Mouse (Mus musculus) limb, embryonic 15.5 days (tissue): ENCODE data around the gene Ctnna2. TPM values are rescaled to one million over a fixed set of nuclear protein-coding genes. Genes with fewer than 3 reads are reported as not detected.

Source experiments
- ATAC-seq: fragments of 200-750 bp; cut with Nextera tagmentation; 2 replicates; pipeline ENCODE4 v1.8.0; 2017; ENCODE audit warnings: low read depth, moderate TSS enrichment; ENCODE audit not compliant: insufficient number of reproducible peaks, low FRiP score, low TSS enrichment
- H3K27ac ChIP-seq: fragments of 300-500 bp; sonication (generic); 2 replicates; pipeline ENCODE4 v1.5.1; 2015; ENCODE audit warnings: moderate library complexity, mild to moderate bottlenecking, inconsistent platforms
- H3K27me3 ChIP-seq: fragments of 300-500 bp; sonication (generic); 2 replicates; pipeline ENCODE4 v1.6.1; 2015; ENCODE audit warnings: inconsistent platforms
- H3K36me3 ChIP-seq: fragments of 300-500 bp; sonication (generic); 2 replicates; pipeline ENCODE4 v1.6.1; 2015; ENCODE audit warnings: inconsistent platforms
- H3K4me1 ChIP-seq: fragments of 300-500 bp; sonication (generic); 2 replicates; pipeline ENCODE4 v1.6.1; 2015; ENCODE audit warnings: inconsistent platforms
- H3K4me2 ChIP-seq: fragments of 300-500 bp; sonication (generic); 2 replicates; pipeline ENCODE4 v1.6.1; 2015; ENCODE audit warnings: mild to moderate bottlenecking, inconsistent platforms
- H3K4me3 ChIP-seq: fragments of 300-500 bp; sonication (generic); 2 replicates; pipeline ENCODE4 v1.5.1; 2015; ENCODE audit warnings: mild to moderate bottlenecking, inconsistent platforms
- H3K9ac ChIP-seq: fragments of 300-500 bp; sonication (generic); 2 replicates; pipeline ENCODE4 v1.6.1; 2015; ENCODE audit warnings: inconsistent platforms
- H3K9me3 ChIP-seq: fragments of 300-500 bp; sonication (generic); 2 replicates; pipeline ENCODE4 v1.6.1; 2016; ENCODE audit warnings: inconsistent platforms
- WGBS: fragments of 180-500 bp; shearing (Covaris S2); methylation state at CpG from one replicate; pipeline ENCODE4 v1.1.7; 2015; 5-methylcytosine and 5-hydroxymethylcytosine counted together
- polyA plus RNA-seq: library from polyadenylated mRNA; unstranded; fragments of >200 nt; fragmentation: Nextera tagmentation; extraction: Ambion mirVana; gene quantifications from 2 replicates; pipeline ENCODE4 v1.2.1, GENCODE M21; 2015

Ctnna2 gene
- polyA plus RNA-seq, 1 experiment from 2014 or later, result 1.2 TPM

DNA sequence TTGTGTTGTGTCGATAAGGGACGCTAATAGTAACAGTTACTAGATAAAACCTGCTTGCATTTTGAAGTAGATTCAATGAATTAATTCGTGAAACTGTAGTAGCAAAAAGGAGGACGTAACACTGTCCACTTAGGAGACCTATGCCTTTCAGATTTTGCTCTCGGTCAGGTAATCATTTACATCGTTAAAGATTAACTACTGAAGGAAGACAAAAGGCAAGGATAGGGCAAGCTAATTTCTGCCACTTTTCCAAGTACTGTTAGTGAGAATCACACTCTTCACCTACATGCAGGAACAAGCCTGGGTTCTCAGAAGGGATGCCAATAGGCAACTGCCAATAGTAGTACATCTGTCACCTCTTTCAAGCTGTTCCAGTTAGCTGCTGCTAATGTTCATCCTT lies 578.7 kb downstream of the Ctnna2 start:
- H3K4me1 ChIP-seq, result no peaks in the 10 kb centered on the region
- H3K27me3 ChIP-seq, result no peaks in the 10 kb centered on the region
- no peak overlapping the region for H3K4me2 ChIP-seq
- H3K9me3 ChIP-seq, result no peaks in the 10 kb centered on the region
- 85% methylated on average over 6 of the region's 6 CpGs for WGBS
- no peak overlapping the region for H3K9ac ChIP-seq
- no peak overlapping the region for H3K4me3 ChIP-seq
- no peak for ATAC-seq
- H3K27ac ChIP-seq, result no peak overlapping the region
- no peaks in the 10 kb centered on the region for H3K36me3 ChIP-seq

- H3K4me1 ChIP-seq, result no peaks in the 10 kb centered on the region
- no peak overlapping the region for H3K9ac ChIP-seq
- WGBS, result 85% methylated on average over 1 of the region's 1 CpGs
- H3K36me3 ChIP-seq, result no peaks in the 10 kb centered on the region
- no peak for ATAC-seq
- H3K27me3 ChIP-seq, result no peaks in the 10 kb centered on the region
- no peak overlapping the region for H3K4me3 ChIP-seq
- no peak overlapping the region for H3K27ac ChIP-seq
- no peak overlapping the region for H3K4me2 ChIP-seq
- H3K9me3 ChIP-seq, result no peaks in the 10 kb centered on the region
Observed at GRCm38 (mm10) chr6:77391663-77392062, 587.8 kb downstream of the Ctnna2 start.

GRCm38 (mm10) chr6:77381309-77381708 lies 598.2 kb downstream of the Ctnna2 start:
- Histone ChIP-seq H3K36me3 (no peaks in the 10 kb centered on the region), H3K27me3 (no peaks in the 10 kb centered on the region), H3K27ac (no peak overlapping the region), H3K9ac (no peak overlapping the region), H3K4me2 (no peak overlapping the region), H3K9me3 (no peaks in the 10 kb centered on the region), H3K4me3 (no peak overlapping the region), H3K4me1 (no peaks in the 10 kb centered on the region)
- no peak for ATAC-seq

- Histone ChIP-seq H3K27ac (no peak overlapping the region), H3K4me2 (no peak overlapping the region), H3K36me3 (no peaks in the 10 kb centered on the region), H3K4me3 (no peak overlapping the region), H3K4me1 (no peaks in the 10 kb centered on the region), H3K9ac (no peak overlapping the region), H3K27me3 (no peaks in the 10 kb centered on the region), H3K9me3 (no peaks in the 10 kb centered on the region)
- ATAC-seq, result no peak
- 50% methylated on average over 5 of the region's 5 CpGs for WGBS
Observed at GRCm38 (mm10) chr6:77373132-77373531, 606.4 kb downstream of the Ctnna2 start.

GRCm38 (mm10) chr6:77371147-77371546 lies 608.4 kb downstream of the Ctnna2 start:
- ATAC-seq, result no peak
- no peak overlapping the region for H3K9ac ChIP-seq
- H3K27ac ChIP-seq, result no peak overlapping the region
- no peaks in the 10 kb centered on the region for H3K36me3 ChIP-seq
- 93% methylated on average over 2 of the region's 2 CpGs for WGBS
- H3K4me1 ChIP-seq, result no peaks in the 10 kb centered on the region
- no peak overlapping the region for H3K4me3 ChIP-seq
- H3K9me3 ChIP-seq, result no peaks in the 10 kb centered on the region
- H3K4me2 ChIP-seq, result no peak overlapping the region
- no peaks in the 10 kb centered on the region for H3K27me3 ChIP-seq

- Histone ChIP-seq H3K27me3 (no peaks in the 10 kb centered on the region), H3K4me2 (no peak overlapping the region), H3K27ac (no peak overlapping the region), H3K4me1 (no peaks in the 10 kb centered on the region), H3K9ac (no peak overlapping the region), H3K4me3 (no peak overlapping the region), H3K9me3 (no peaks in the 10 kb centered on the region), H3K36me3 (no peaks in the 10 kb centered on the region)
- 72% methylated on average over 6 of the region's 6 CpGs for WGBS
- no peak for ATAC-seq
Observed at GRCm38 (mm10) chr6:77358471-77358837, 621.0 kb downstream of the Ctnna2 start.

GRCm38 (mm10) chr6:77357748-77358470 lies 621.6 kb downstream of the Ctnna2 start:
- H3K4me2 ChIP-seq, result no peak overlapping the region
- no peaks in the 10 kb centered on the region for H3K4me1 ChIP-seq
- 69% methylated on average over 9 of the region's 9 CpGs for WGBS
- no peak overlapping the region for H3K4me3 ChIP-seq
- no peaks in the 10 kb centered on the region for H3K36me3 ChIP-seq
- no peak overlapping the region for H3K9ac ChIP-seq
- no peak for ATAC-seq
- H3K27ac ChIP-seq, result no peak overlapping the region
- no peaks in the 10 kb centered on the region for H3K9me3 ChIP-seq
- no peaks in the 10 kb centered on the region for H3K27me3 ChIP-seq

GRCm38 (mm10) chr6:77354826-77355225 lies 624.7 kb downstream of the Ctnna2 start:
- Histone ChIP-seq H3K27ac (no peak overlapping the region), H3K27me3 (no peaks in the 10 kb centered on the region), H3K9ac (no peak overlapping the region), H3K4me2 (no peak overlapping the region), H3K36me3 (no peaks in the 10 kb centered on the region), H3K9me3 (no peaks in the 10 kb centered on the region), H3K4me1 (no peaks in the 10 kb centered on the region), H3K4me3 (no peak overlapping the region)
- 11% methylated on average over 1 of the region's 1 CpGs for WGBS
- no peak for ATAC-seq

DNA sequence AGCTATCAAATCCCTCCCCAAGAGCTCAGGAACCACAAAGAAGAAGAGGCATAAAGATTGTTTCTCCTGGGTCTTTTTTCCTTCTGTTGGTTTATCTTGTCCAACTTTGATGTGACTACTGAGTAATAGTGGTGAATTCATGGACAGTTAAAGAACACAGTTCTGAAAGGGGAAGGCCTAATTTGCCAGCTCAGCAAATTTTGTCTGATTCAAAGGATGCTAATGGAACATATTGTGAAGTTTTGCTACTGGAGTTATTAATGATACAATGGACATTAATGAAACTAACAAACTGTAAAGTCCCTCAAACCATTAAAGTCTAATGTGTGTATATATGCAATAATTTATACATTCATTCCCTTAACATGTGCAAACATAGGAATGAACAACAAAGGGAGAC lies 635.7 kb downstream of the Ctnna2 start:
- Histone ChIP-seq H3K9ac (no peak overlapping the region), H3K36me3 (no peaks in the 10 kb centered on the region), H3K27ac (no peak overlapping the region), H3K27me3 (no peaks in the 10 kb centered on the region), H3K9me3 (no peaks in the 10 kb centered on the region), H3K4me1 (no peaks in the 10 kb centered on the region), H3K4me2 (no peak overlapping the region), H3K4me3 (no peak overlapping the region)
- ATAC-seq, result no peak

DNA sequence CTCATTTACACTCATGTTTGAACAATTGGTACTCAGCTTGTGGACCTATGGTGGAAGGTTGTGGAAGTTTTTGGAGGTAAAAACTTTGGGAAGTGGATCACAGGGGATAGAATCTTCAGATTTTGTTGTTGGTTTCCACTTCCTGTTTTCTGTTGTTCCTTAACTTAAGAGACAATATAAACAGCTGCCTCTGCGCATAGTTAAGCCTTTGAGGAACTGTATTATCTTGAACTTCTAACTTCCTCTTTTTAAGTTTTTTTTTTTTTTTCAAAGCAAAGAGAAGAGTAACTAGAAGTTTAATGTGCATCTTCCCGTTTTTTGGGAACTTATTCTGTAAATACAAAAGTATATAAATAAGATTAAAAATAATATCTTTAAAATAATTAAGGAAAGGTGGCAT lies 644.0 kb downstream of the Ctnna2 start:
- no peak overlapping the region for H3K27ac ChIP-seq
- H3K36me3 ChIP-seq, result no peaks in the 10 kb centered on the region
- H3K4me2 ChIP-seq, result no peak overlapping the region
- H3K9ac ChIP-seq, result no peak overlapping the region
- 84% methylated on average over 2 of the region's 2 CpGs for WGBS
- H3K4me3 ChIP-seq, result no peak overlapping the region
- H3K9me3 ChIP-seq, result no peaks in the 10 kb centered on the region
- H3K27me3 ChIP-seq, result no peaks in the 10 kb centered on the region
- ATAC-seq, result no peak
- H3K4me1 ChIP-seq, result no peaks in the 10 kb centered on the region

GRCm38 (mm10) chr6:77324748-77325147 lies 654.8 kb downstream of the Ctnna2 start:
- Histone ChIP-seq H3K27ac (no peak overlapping the region), H3K4me1 (no peaks in the 10 kb centered on the region), H3K9ac (no peak overlapping the region), H3K27me3 (no peaks in the 10 kb centered on the region), H3K4me3 (no peak overlapping the region), H3K4me2 (no peak overlapping the region), H3K36me3 (no peaks in the 10 kb centered on the region), H3K9me3 (no peaks in the 10 kb centered on the region)
- WGBS, result 55% methylated on average over 3 of the region's 3 CpGs
- no peak for ATAC-seq

- no peak overlapping the region for H3K9ac ChIP-seq
- no peak overlapping the region for H3K4me2 ChIP-seq
- no peak overlapping the region for H3K4me3 ChIP-seq
- WGBS, result 84% methylated on average over 1 of the region's 1 CpGs
- ATAC-seq, result no peak
- H3K4me1 ChIP-seq, result no peaks in the 10 kb centered on the region
- no peaks in the 10 kb centered on the region for H3K27me3 ChIP-seq
- H3K9me3 ChIP-seq, result no peaks in the 10 kb centered on the region
- no peaks in the 10 kb centered on the region for H3K36me3 ChIP-seq
- no peak overlapping the region for H3K27ac ChIP-seq
Observed at GRCm38 (mm10) chr6:77324327-77324726, 655.2 kb downstream of the Ctnna2 start.

DNA sequence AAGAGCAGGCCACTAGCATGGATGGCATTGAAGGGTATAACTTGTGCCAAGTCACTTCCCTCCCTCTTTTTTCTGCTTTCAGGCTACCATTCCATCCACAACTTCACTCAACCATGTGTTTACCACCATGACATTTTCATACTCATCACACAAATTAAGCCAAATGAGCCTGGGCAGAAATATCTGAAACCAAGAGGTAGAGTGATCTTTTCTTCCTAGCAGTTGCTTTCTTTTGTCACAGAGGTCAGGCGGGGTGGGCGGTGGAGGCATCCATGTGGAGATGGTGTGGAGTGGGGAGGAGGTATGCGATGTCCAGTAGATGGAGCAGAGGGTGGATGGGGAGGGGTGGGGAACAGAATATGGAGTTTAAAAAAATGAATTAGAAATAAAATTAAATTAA lies 672.7 kb downstream of the Ctnna2 start:
- H3K9ac ChIP-seq, result no peak overlapping the region
- ATAC-seq, result no peak
- no peak overlapping the region for H3K27ac ChIP-seq
- WGBS, result 87% methylated on average over 3 of the region's 3 CpGs
- no peak overlapping the region for H3K4me2 ChIP-seq
- H3K36me3 ChIP-seq, result no peaks in the 10 kb centered on the region
- H3K27me3 ChIP-seq, result no peaks in the 10 kb centered on the region
- H3K4me1 ChIP-seq, result no peaks in the 10 kb centered on the region
- H3K4me3 ChIP-seq, result no peak overlapping the region
- no peaks in the 10 kb centered on the region for H3K9me3 ChIP-seq
